Mouse (Mus musculus) thymus, adult 2 months (tissue): ENCODE results near the gene Ndufb8.

Experiments used
- CTCF ChIP-seq: fragments of 200-500 bp; IDR thresholded peaks from 2 replicates; pipeline ENCODE4 v1.5.1; 2012; ENCODE audit warnings: mild to moderate bottlenecking, control low read depth, low read length, moderate library complexity, borderline replicate concordance; ENCODE audit not compliant: control insufficient read depth, poor library complexity, insufficient read depth; ENCODE audit errors: extremely low read depth
- POLR2A ChIP-seq: fragments of 200-500 bp; IDR thresholded peaks from 2 replicates; pipeline ENCODE4 v1.6.1; 2012; ENCODE audit warnings: mild to moderate bottlenecking, low read length, control low read depth, moderate library complexity; ENCODE audit not compliant: control insufficient read depth, poor library complexity, insufficient read depth; ENCODE audit errors: extremely low read depth

- TF ChIP-seq POLR2A, result no peak
- TF ChIP-seq CTCF, result no peak
Observed at GRCm38 (mm10) chr19:44578038-44578437, 22.8 kb upstream of the Ndufb8 start.
